Mouse (Mus musculus): ENCODE results near the gene Depdc5. TPM values are rescaled to one million over a fixed set of nuclear protein-coding genes. Genes with fewer than 3 reads are reported as not detected.

Gene Depdc5
- polyA plus RNA-seq, 1 experiment, result 7.5 TPM

DNA sequence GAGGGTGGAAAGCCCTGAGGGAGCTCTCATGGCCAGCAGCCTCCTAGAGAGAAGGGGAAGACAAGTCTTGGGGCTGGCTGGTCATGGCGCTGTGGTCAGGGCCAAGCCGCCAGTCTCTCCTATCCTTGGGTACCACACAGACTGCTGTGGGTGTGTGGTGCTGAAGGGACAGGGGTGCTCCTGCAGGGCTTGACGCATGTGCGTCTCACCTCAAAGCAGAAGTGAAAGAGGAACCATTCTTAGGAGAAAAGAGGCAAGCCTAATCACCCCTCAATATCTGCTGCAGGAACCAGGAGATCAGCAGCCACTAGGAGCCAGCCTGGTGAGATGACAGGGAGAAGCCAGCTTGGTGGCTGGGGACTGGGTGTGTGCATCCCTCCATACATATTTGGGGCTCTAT is 134.2 kb downstream of the Depdc5 start:
- Histone ChIP-seq H3K27ac (ENCODE audit: insufficient read depth, low read depth, low read length) (no peak overlapping the region), H3K4me1 (ENCODE audit: control insufficient read depth, insufficient read depth, insufficient read length, low read length) (peaks cover 7% of the 10 kb centered on the region), H3K27me3 (ENCODE audit: control insufficient read depth, insufficient read depth, low read length) (no peaks in the 10 kb centered on the region), H3K36me3 (ENCODE audit: control insufficient read depth, insufficient read depth, low read length) (no peaks in the 10 kb centered on the region), H3K4me3 (ENCODE audit: low read depth, low read length) (no peak overlapping the region)
- WGBS, result 34% methylated on average over 4 of the region's 4 CpGs
- TF ChIP-seq POLR2A (IDR thresholded peaks at IDR 0.05; ENCODE audit: low read depth, low read length) (no peak), CTCF (IDR thresholded peaks at IDR 0.05; ENCODE audit: extremely low read depth, insufficient read length, insufficient replicate concordance, low read depth, low read length) (no peak)

DNA sequence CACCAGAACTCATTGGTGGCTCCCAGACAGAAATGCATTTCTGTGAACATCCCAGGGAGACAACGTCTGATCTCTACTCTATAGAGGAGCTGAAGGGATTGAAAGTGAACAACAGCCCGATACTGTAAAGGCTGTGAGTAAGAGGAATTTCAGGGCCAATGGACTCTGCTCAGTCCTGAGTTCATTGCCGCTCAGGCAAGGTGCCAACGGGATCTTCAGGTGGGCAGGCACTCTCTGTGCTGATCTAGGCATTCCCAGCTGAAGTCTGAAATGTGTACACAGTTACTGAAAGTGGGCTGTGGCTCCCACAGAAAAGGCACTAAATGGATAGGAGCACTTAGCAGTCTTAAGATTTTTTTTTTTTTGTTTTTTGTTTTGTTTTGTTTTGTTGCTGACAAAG is 135.3 kb downstream of the Depdc5 start:
- Histone ChIP-seq H3K4me3 (ENCODE audit: low read depth, low read length) (no peak overlapping the region), H3K27me3 (ENCODE audit: control insufficient read depth, insufficient read depth, low read length) (no peaks in the 10 kb centered on the region), H3K4me1 (ENCODE audit: control insufficient read depth, insufficient read depth, insufficient read length, low read length) (peaks cover 7% of the 10 kb centered on the region), H3K27ac (ENCODE audit: insufficient read depth, low read depth, low read length) (no peak overlapping the region), H3K36me3 (ENCODE audit: control insufficient read depth, insufficient read depth, low read length) (no peaks in the 10 kb centered on the region)
- WGBS, result 26% methylated on average over 4 of the region's 4 CpGs
- TF ChIP-seq CTCF (IDR thresholded peaks at IDR 0.05; ENCODE audit: extremely low read depth, insufficient read length, insufficient replicate concordance, low read depth, low read length) (no peak), POLR2A (IDR thresholded peaks at IDR 0.05; ENCODE audit: low read depth, low read length) (no peak)

DNA sequence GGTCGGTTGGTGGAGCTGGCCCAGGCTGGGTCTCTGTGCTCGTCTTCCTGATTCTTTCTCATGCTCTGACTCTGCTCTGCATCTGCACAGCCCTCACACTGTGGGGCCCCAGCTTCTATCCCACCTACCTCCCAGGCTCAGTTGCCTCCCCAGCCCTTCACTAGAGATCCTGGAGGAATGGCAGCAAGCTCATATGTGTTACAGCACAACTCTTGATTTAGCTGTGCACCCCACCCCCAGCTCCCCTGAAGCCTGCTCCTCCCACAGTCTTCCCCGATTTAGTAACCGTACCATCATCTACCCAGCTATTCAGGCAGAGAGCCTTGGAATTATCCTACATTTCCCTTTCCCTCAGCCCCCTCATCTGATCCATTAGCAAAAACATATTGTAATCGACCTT is 137.6 kb downstream of the Depdc5 start:
- 84% methylated on average over 5 of the region's 5 CpGs for WGBS
- H3K36me3 ChIP-seq (ENCODE audit: control insufficient read depth, insufficient read depth, low read length), result no peaks in the 10 kb centered on the region
- no peak overlapping the region for H3K27ac ChIP-seq (ENCODE audit: insufficient read depth, low read depth, low read length)
- H3K27me3 ChIP-seq (ENCODE audit: control insufficient read depth, insufficient read depth, low read length), result no peaks in the 10 kb centered on the region
- no peak overlapping the region for H3K4me3 ChIP-seq (ENCODE audit: low read depth, low read length)
- TF ChIP-seq CTCF (IDR thresholded peaks at IDR 0.05; ENCODE audit: extremely low read depth, insufficient read length, insufficient replicate concordance, low read depth, low read length) (no peak), POLR2A (IDR thresholded peaks at IDR 0.05; ENCODE audit: low read depth, low read length) (no peak)
- peaks cover 7% of the 10 kb centered on the region for H3K4me1 ChIP-seq (ENCODE audit: control insufficient read depth, insufficient read depth, insufficient read length, low read length)

DNA sequence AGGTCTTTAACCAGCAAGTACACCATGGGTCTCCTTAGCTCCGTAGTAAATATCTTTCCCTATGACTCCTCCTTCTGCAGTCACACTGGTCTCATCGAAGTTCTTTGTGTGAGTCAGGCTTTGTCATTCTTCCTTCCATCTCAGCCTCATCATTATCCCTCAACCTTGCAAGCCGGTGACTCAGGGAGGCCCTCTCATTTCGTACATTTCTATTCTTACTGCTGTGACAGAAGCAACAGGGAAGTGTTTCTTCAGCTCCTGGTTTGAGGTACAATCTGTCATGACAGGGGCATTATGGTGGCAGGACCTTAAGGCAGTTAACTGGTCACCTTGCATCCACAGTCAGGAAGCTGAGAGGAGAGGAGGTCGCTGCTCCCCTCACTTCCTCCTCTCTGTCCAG is 139.3 kb downstream of the Depdc5 start:
- H3K4me1 ChIP-seq (ENCODE audit: control insufficient read depth, insufficient read depth, insufficient read length, low read length), result peaks cover 5% of the 10 kb centered on the region; the same call in 1 of the 2 replicates
- H3K27me3 ChIP-seq (ENCODE audit: control insufficient read depth, insufficient read depth, low read length), result no peaks in the 10 kb centered on the region
- no peak overlapping the region for H3K27ac ChIP-seq (ENCODE audit: insufficient read depth, low read depth, low read length)
- no peak overlapping the region for H3K4me3 ChIP-seq (ENCODE audit: low read depth, low read length)
- WGBS, result 78% methylated on average over 5 of the region's 5 CpGs
- H3K36me3 ChIP-seq (ENCODE audit: control insufficient read depth, insufficient read depth, low read length), result no peaks in the 10 kb centered on the region
- TF ChIP-seq CTCF (IDR thresholded peaks at IDR 0.05; ENCODE audit: extremely low read depth, insufficient read length, insufficient replicate concordance, low read depth, low read length) (no peak), POLR2A (IDR thresholded peaks at IDR 0.05; ENCODE audit: low read depth, low read length) (no peak)

DNA sequence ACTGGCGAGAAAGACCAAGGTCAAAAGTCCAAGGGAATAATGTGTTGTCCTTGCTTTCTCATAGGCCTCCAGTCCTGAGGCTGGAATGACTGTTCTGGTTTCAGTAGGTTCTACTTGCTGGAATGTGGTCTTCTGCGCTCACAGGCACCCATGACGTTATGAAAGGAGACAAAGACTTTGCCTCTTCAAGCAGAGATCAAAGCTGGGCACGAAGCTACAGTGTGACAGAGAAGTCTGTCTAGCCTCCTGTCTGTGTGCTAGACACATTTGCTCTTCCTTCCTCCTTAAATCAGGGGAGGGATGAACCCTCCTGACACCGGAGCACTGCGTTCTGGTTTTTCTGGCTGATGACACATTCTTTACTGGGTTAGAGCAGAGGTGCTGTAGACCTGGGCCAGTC is 140.0 kb downstream of the Depdc5 start:
- H3K27ac ChIP-seq (ENCODE audit: insufficient read depth, low read depth, low read length), result no peak overlapping the region
- 70% methylated on average over 6 of the region's 6 CpGs for WGBS
- TF ChIP-seq POLR2A (IDR thresholded peaks at IDR 0.05; ENCODE audit: low read depth, low read length) (no peak), CTCF (IDR thresholded peaks at IDR 0.05; ENCODE audit: extremely low read depth, insufficient read length, insufficient replicate concordance, low read depth, low read length) (no peak)
- peaks cover 1% of the 10 kb centered on the region; the same call in 1 of the 2 replicates for H3K4me1 ChIP-seq (ENCODE audit: control insufficient read depth, insufficient read depth, insufficient read length, low read length)
- H3K36me3 ChIP-seq (ENCODE audit: control insufficient read depth, insufficient read depth, low read length), result no peaks in the 10 kb centered on the region
- no peak overlapping the region for H3K4me3 ChIP-seq (ENCODE audit: low read depth, low read length)
- no peaks in the 10 kb centered on the region for H3K27me3 ChIP-seq (ENCODE audit: control insufficient read depth, insufficient read depth, low read length)

DNA sequence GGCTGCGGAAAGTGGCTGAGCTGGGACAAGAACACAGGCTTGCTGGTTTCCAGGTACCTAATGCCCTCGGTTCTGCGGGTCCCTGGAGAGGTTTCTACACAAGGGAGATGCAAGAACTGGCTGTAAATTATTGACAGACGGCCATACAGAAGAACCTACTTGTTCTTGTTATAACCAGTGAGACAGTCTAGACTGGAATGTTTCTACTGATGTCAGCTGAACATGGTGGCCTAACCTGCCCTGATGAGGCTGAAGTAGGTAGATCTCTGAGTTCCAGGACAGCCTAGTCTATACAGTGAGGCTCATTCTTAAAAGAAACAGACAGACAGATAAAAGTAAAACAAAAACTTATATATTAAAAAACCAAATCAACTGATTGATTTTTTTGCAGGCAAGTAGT is 140.6 kb downstream of the Depdc5 start:
- H3K27ac ChIP-seq (ENCODE audit: insufficient read depth, low read depth, low read length), result no peak overlapping the region
- TF ChIP-seq CTCF (IDR thresholded peaks at IDR 0.05; ENCODE audit: extremely low read depth, insufficient read length, insufficient replicate concordance, low read depth, low read length) (no peak), POLR2A (IDR thresholded peaks at IDR 0.05; ENCODE audit: low read depth, low read length) (no peak)
- WGBS, result 70% methylated on average over 4 of the region's 4 CpGs
- H3K4me1 ChIP-seq (ENCODE audit: control insufficient read depth, insufficient read depth, insufficient read length, low read length), result no peaks in the 10 kb centered on the region
- no peaks in the 10 kb centered on the region for H3K27me3 ChIP-seq (ENCODE audit: control insufficient read depth, insufficient read depth, low read length)
- H3K36me3 ChIP-seq (ENCODE audit: control insufficient read depth, insufficient read depth, low read length), result no peaks in the 10 kb centered on the region
- H3K4me3 ChIP-seq (ENCODE audit: low read depth, low read length), result no peak overlapping the region

DNA sequence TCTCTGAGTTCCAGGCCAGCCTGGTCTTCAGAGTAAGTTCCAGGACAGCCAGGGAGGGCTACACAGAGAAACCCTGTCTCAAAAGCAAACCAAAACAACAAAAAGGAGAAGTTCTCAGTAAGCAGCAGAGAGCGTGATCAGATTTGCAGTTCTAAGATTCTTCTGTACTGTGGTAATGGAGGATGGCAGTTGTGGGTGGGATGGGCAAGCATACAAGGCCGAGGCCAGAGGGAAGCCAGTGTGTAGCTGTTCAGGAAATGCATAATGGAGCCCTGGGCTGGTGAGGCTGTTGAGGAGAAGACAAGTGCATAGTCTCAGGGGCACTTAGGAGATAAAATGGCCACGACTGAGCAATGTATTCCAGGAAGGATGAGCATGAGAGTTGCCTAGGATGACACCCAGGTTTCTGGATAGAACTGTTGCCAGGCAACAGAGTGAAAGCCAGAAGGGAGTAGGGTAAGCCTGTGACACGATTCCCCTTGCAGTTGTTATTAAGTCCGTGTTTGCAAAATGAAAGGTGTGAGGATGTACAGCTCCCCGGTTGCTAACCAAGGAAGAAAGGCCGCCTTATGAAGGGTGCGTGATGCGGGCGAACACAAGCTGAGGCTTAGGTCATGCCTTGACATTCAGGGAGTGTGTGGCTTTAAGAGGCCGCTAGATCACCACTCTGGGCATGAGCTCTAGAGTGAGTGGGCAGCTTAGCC is 142.1 kb downstream of the Depdc5 start:
- Histone ChIP-seq H3K4me3 (ENCODE audit: low read depth, low read length) (no peak overlapping the region), H3K36me3 (ENCODE audit: control insufficient read depth, insufficient read depth, low read length) (no peaks in the 10 kb centered on the region), H3K27me3 (ENCODE audit: control insufficient read depth, insufficient read depth, low read length) (no peaks in the 10 kb centered on the region), H3K27ac (ENCODE audit: insufficient read depth, low read depth, low read length) (no peak overlapping the region), H3K4me1 (ENCODE audit: control insufficient read depth, insufficient read depth, insufficient read length, low read length) (no peaks in the 10 kb centered on the region)
- 80% methylated on average over 11 of the region's 11 CpGs for WGBS
- no peak for TF ChIP-seq CTCF (IDR thresholded peaks at IDR 0.05; ENCODE audit: extremely low read depth, insufficient read length, insufficient replicate concordance, low read depth, low read length)
- no peak for TF ChIP-seq POLR2A (IDR thresholded peaks at IDR 0.05; ENCODE audit: low read depth, low read length)
